Mouse (Mus musculus): ENCODE data around the gene Ikzf1. TPM values are rescaled to one million over a fixed set of nuclear protein-coding genes. Genes with fewer than 3 reads are reported as not detected.

Ikzf1 gene
- total RNA-seq, 1 experiment, result 0.49 TPM

DNA sequence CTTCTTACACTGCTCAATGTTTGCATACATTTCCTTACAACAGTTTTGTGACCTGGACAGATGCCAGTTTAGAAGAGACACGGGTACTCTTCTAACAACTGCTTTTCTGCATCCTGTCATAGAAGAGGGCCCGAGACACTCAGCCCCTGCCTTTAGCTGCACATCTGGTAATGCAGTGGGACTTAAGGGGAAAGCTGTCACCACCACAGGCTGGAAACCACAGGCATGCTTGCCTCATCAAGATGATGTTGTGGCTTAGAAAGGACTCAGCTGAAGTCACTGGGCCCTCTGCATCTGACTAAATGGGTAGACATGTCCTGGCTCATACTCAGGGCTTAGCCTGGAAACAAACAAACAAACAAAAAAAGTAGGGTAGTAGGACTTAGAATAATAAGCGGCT lies 135.9 kb downstream of the Ikzf1 start:
- no peak for DNase-seq (ENCODE audit: low read depth, low spot score)
- Histone ChIP-seq H3K4me3 (ENCODE audit: insufficient read depth in 1 of 2, low read depth in 1 of 2, low read length in 2 of 2, poor library complexity in 1 of 2, severe bottlenecking in 1 of 2) (no peak overlapping the region), H3K36me3 (ENCODE audit: control insufficient read depth, insufficient read depth, low read length, poor library complexity, severe bottlenecking) (no peaks in the 10 kb centered on the region), H3K4me1 (ENCODE audit: control insufficient read depth in 2 of 2, insufficient read depth in 2 of 2, low read length in 2 of 2, poor library complexity in 1 of 2) (peaks cover 9 to 12% of the 10 kb centered on the region in 2 experiments), H3K9ac (ENCODE audit: insufficient read depth, low read depth, low read length, poor library complexity, severe bottlenecking) (peak overlapping the region; percentile 18; the same call in 1 of the 2 replicates), H3K9me3 (ENCODE audit: control insufficient read depth, insufficient read depth, low read depth, low read length) (no peaks in the 10 kb centered on the region), H3K27ac (ENCODE audit: insufficient read depth, low read depth, low read length, poor library complexity, severe bottlenecking) (peak overlapping the region; percentile 97; the same call in 1 of the 2 replicates)
- no peak for TF ChIP-seq HCFC1 (IDR thresholded peaks at IDR 0.05; ENCODE audit: borderline replicate concordance, insufficient read depth, low read length)
- no peak for TF ChIP-seq ZC3H11A (IDR thresholded peaks at IDR 0.05; ENCODE audit: borderline replicate concordance, low read depth, low read length)
- no peak for TF ChIP-seq ZNF384 (IDR thresholded peaks at IDR 0.05; ENCODE audit: low read depth, low read length)
- TF ChIP-seq MAFK (IDR thresholded peaks at IDR 0.05; ENCODE audit: insufficient read depth, low read depth, low read length), result no peak
- TF ChIP-seq CHD2 (IDR thresholded peaks at IDR 0.05; ENCODE audit: low read depth, low read length), result no peak
- in situ Hi-C loops (cut with MboI; ENCODE audit: low sequenced_read_pairs in 2 of 2, unreplicated experiment in 2 of 2), result no loop called here

- DNase-seq (ENCODE audit: low read depth, low spot score), result peak; percentile 94
- Histone ChIP-seq H3K4me1 (ENCODE audit: control insufficient read depth in 2 of 2, insufficient read depth in 2 of 2, low read length in 2 of 2, poor library complexity in 1 of 2) (peaks cover 9 to 12% of the 10 kb centered on the region in 2 experiments), H3K36me3 (ENCODE audit: control insufficient read depth, insufficient read depth, low read length, poor library complexity, severe bottlenecking) (no peaks in the 10 kb centered on the region), H3K27ac (ENCODE audit: insufficient read depth, low read depth, low read length, poor library complexity, severe bottlenecking) (peak overlapping the region; percentile 97), H3K4me3 (ENCODE audit: insufficient read depth in 1 of 2, low read depth in 1 of 2, low read length in 2 of 2, poor library complexity in 1 of 2, severe bottlenecking in 1 of 2) (peak overlapping the region; percentile 19 to 47), H3K9ac (ENCODE audit: insufficient read depth, low read depth, low read length, poor library complexity, severe bottlenecking) (peak overlapping the region; percentile 71; the same call in 1 of the 2 replicates), H3K9me3 (ENCODE audit: control insufficient read depth, insufficient read depth, low read depth, low read length) (peaks cover 5% of the 10 kb centered on the region; the same call in 1 of the 2 replicates)
- in situ Hi-C loops (cut with MboI; ENCODE audit: low sequenced_read_pairs in 2 of 2, unreplicated experiment in 2 of 2), result no loop called here
- no peak for TF ChIP-seq MAFK (IDR thresholded peaks at IDR 0.05; ENCODE audit: insufficient read depth, low read depth, low read length)
- TF ChIP-seq ZNF384 (IDR thresholded peaks at IDR 0.05; ENCODE audit: low read depth, low read length), result peak; percentile 97
These were observed 136.7 kb downstream of the Ikzf1 start for GRCm38 (mm10) chr11:11821387-11821975.

Other genes starting within 250 kb of the Ikzf1 start
- 0.21 and 0.31 TPM in 2 replicates for gene Spata48, start 222.9 kb upstream of the Ikzf1 start, total RNA-seq (2012; rRNA removed)
- gene Zpbp, start 222.6 kb upstream of the Ikzf1 start, total RNA-seq (2012; rRNA removed), result 0.22 and 0.37 TPM in 2 replicates
- not detected in 2 replicates for gene 4930512M02Rik, start 57.2 kb upstream of the Ikzf1 start, total RNA-seq (2012; rRNA removed)
- gene Fignl1, start 124.0 kb downstream of the Ikzf1 start, total RNA-seq (2012; rRNA removed), result 33.8 and 49.6 TPM in 2 replicates
- gene Ddc, start 213.1 kb downstream of the Ikzf1 start, total RNA-seq (2012; rRNA removed), result 16.1 and 29.1 TPM in 2 replicates

All from ES-E14 (cell line).